ENCODE assay signal across 9 mouse cellular contexts in genomic region chr17:14201281-14201787, GRCm38 (mm10). TPM values are rescaled to one million over a fixed set of nuclear protein-coding genes. Genes with fewer than 3 reads are reported as not detected.
DNase-seq lines count a peak whose midpoint lies in the region; ATAC-seq lines count a peak whose summit lies in the region.
"Had no signal": no experiment of that assay in that cellular context is flagged by ENCODE, and none has a peak within 500 bp of the region (broad histone marks: within the 10 kb centered on the region; RNA-seq: fewer than 3 reads in every experiment).

No protein-coding gene starts in this region.

- H3K9me3 ChIP-seq in heart, embryonic 13.5 days: no peaks in the 10 kb centered on the region
- H3K9me3 ChIP-seq in heart, embryonic 14.5 days (ENCODE audit: control insufficient read depth, low read length): no peaks in the 10 kb centered on the region
- H3K9me3 ChIP-seq: midbrain, embryonic 12.5 days had no signal

- H3K36me3 ChIP-seq in heart, embryonic 13.5 days: peaks cover 18% of the 10 kb centered on the region
- peaks cover 10% of the 10 kb centered on the region; the same call in 1 of the 2 replicates for H3K36me3 ChIP-seq in heart, embryonic 14.5 days (ENCODE audit: control insufficient read depth, insufficient read depth, low read length)
- H3K36me3 ChIP-seq: midbrain, embryonic 12.5 days had no signal

- H3K9ac ChIP-seq in heart, embryonic 13.5 days: peak overlapping the region; percentile 85
- no peak overlapping the region for H3K9ac ChIP-seq in heart, embryonic 14.5 days (ENCODE audit: low read length)
- H3K9ac ChIP-seq: midbrain, embryonic 12.5 days had no signal

- ATAC-seq in heart, embryonic 13.5 days (ENCODE audit: extremely low read depth, insufficient number of reproducible peaks, low FRiP score, low TSS enrichment): no peak
- no peak for ATAC-seq in heart, embryonic 14.5 days (ENCODE audit: insufficient number of reproducible peaks, insufficient read depth, low FRiP score, low read depth)
- no peak for ATAC-seq in granulocyte monocyte progenitor cell, adult 5-6 weeks (replicated peaks; ENCODE audit: poor library complexity, severe bottlenecking)

- DNase-seq in heart, adult 9 months (ENCODE audit: low spot score in 2 of 2): no peak
- DNase-seq in kidney, postnatal 14 days: peak; percentile 58
- DNase-seq in neural tube, embryonic 10.5 days (ENCODE audit: extremely low spot score, low spot score): peak; percentile 51
- no peak for DNase-seq in spleen, adult 12 weeks (ENCODE audit: low spot score)
- no peak for DNase-seq in frontal cortex, postnatal 14 days (ENCODE audit: low spot score in 2 of 2)

- peak overlapping the region; percentile 76 for H3K4me3 ChIP-seq in heart, embryonic 13.5 days
- H3K4me3 ChIP-seq in heart, embryonic 14.5 days (ENCODE audit: control insufficient read depth in 1 of 2, insufficient read depth in 1 of 2, low read depth in 1 of 2, low read length in 2 of 2): no peak overlapping the region
- H3K4me3 ChIP-seq: midbrain, embryonic 12.5 days had no signal

- H3K4me2 ChIP-seq in heart, embryonic 13.5 days: peak overlapping the region; percentile 92
- peak overlapping the region; percentile 93 for H3K4me2 ChIP-seq in heart, embryonic 14.5 days (ENCODE audit: low read length)

- peaks cover 44% of the 10 kb centered on the region for H3K4me1 ChIP-seq in heart, embryonic 13.5 days
- peaks cover 12 to 16% of the 10 kb centered on the region in 2 experiments for H3K4me1 ChIP-seq in heart, embryonic 14.5 days (ENCODE audit: control insufficient read depth in 2 of 2, insufficient read depth in 2 of 2, low read length in 2 of 2)

- H3K27ac ChIP-seq in heart, embryonic 13.5 days (replicated peaks): no peak overlapping the region
- no peak overlapping the region for H3K27ac ChIP-seq in heart, embryonic 14.5 days (replicated peaks in 1 of 2; ENCODE audit: control insufficient read depth in 1 of 2, insufficient read depth in 1 of 2, low read depth in 2 of 2, low read length in 2 of 2)
- H3K27ac ChIP-seq: midbrain, embryonic 12.5 days had no signal

- WGBS in heart, embryonic 13.5 days: 10% methylated on average over 12 of the region's 12 CpGs
- WGBS in heart, embryonic 14.5 days: 11% methylated on average over 12 of the region's 12 CpGs

- peaks cover 75% of the 10 kb centered on the region for H3K27me3 ChIP-seq in heart, embryonic 13.5 days (replicated peaks)
- H3K27me3 ChIP-seq in heart, embryonic 14.5 days (ENCODE audit: control insufficient read depth, insufficient read depth, low read length): peaks cover 46% of the 10 kb centered on the region

RNA-seq across cellular contexts. Expression of gene Dact2, which starts 2.8 kb away (rescaled TPM):
- polyA plus RNA-seq in heart, embryonic 13.5 days (2015; fragmentation: Nextera tagmentation; extraction: Ambion mirVana): 1.5 and 2.6 TPM in 2 replicates
- 2.4 and 3.1 TPM in 2 replicates for polyA plus RNA-seq in heart, embryonic 14.5 days (2014; fragmentation: Nextera tagmentation; extraction: Ambion mirVana)
- total RNA-seq in granulocyte monocyte progenitor cell, adult 5-6 weeks (2014; fragmentation: Nextera tagmentation): not detected in 2 replicates
- total RNA-seq in granulocyte monocyte progenitor cell, adult 5-6 weeks (2017): not detected in 2 replicates

Comparison
In these comparisons a context has a peak if more than half of its experiments do, and no peak if none do; other contexts are left out.
1. DNase-seq: peak in kidney, postnatal 14 days (single experiment) and neural tube, embryonic 10.5 days (single experiment); none in heart, adult 9 months (0 of 2), spleen, adult 12 weeks (single experiment) and frontal cortex, postnatal 14 days (0 of 2).